Mouse (Mus musculus) 3T3-L1 (cell line): ENCODE data around the gene Amer2.
"Not testable (repeated sequence)": the region's sequence is repeated elsewhere in the genome, so short reads cannot be mapped to it uniquely, and the experiment has no call there.

ENCODE experiments used
- DNase-seq: peaks from one replicate; pipeline ENCODE4 v3.0.0-alpha.2; 2015; ENCODE audit warnings: low read depth, low spot score

Gene Amer2

DNA sequence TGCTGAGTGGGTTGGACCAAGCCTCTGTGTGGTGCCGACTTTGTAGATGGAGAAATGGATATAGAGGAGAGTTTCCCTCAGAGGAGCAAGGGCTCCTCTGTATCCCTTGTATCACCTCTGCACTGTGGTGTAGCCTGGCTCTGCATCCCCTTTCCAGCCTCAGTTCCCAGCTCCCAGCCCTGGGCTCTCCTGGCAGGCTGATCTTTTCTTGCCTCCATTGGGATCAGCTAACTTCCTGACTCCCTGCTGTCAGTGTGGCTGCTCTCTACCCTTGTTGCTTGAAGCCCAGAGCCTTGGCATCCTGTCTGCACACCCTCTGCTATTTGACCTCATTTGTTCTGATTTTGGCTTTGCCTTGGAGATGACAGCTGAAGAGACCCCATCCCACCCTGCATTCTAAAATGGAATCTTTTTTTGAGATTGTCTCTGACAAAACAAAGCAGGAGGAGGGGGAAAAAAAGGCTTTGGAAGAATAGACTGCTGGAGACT lies at the start of gene Amer2:
TSS of gene Amer2 (plus strand) at position 439 of the 489 bp plus-strand sequence.
- DNase-seq: no peak

GRCm38 (mm10) chr14:60340001-60340400 lies 33.1 kb upstream of the Amer2 start:
- DNase-seq: not testable (repeated sequence)

GRCm38 (mm10) chr14:60340570-60340969 lies 32.5 kb upstream of the Amer2 start:
- DNase-seq: no peak

GRCm38 (mm10) chr14:60345326-60345876 lies 27.7 kb upstream of the Amer2 start:
- no peak for DNase-seq

- DNase-seq: no peak
Measured at GRCm38 (mm10) chr14:60358347-60358746, 14.7 kb upstream of the Amer2 start.

DNA sequence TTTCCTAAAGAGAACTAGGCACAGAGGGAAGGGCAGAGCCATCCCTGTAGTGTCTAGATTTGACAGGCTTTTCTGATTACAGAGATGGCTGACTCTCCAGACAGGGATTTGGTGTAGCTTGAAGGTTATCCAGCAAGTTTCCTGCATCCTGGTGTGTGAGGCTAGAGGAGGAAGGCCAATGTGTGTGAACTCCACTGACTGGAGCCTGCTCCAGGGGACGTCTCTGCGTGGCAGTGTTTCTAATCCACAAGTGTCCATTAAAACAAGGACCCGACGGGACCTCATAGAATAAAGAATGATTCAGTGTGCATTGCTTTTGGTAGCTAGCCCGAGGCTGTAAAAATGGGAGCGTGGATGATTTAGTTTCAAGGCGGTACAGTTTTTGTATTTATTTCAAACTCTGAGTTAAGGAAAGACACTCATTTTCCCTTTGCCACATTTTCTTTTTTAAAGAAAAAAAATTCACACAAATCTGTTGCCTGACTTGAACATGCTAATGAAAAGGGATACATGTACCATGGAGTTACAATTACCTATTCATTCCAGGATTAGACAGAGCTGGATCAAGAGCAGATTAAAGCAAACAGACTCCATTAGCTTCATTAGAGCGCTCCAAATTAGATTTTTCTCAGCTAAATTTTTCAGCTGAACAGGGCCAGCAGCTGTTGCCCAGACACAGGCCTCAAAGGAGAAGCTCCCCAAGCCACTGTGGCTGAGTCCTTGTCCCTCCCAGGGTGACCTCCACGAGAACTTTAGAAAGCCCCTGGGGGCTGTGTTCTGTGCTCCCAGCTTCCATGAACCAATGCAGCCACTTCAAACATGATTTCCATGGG lies 11.5 kb upstream of the Amer2 start:
- DNase-seq: no peak

DNA sequence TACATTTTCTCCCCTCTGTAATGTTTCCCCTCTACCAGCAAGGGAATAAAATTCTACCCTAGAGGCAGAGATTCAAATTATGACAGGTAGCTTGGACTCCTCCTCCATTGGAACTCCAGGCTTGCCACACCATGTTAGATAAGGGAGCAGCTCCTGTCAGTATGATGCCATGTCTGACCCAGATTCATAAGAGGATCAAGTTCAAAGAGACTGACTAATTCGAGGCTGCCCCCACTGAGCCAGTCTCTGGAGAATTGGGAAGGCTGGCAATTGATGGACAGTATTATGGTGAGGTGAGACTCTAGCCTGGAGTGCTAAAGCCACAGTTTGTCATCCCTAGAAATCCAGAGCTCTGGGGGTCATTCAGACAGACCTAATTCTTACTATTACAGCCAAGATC lies 6.3 kb upstream of the Amer2 start:
- DNase-seq: no peak

- DNase-seq: no peak
Measured at GRCm38 (mm10) chr14:60368769-60369666, 4.0 kb upstream of the Amer2 start.

DNA sequence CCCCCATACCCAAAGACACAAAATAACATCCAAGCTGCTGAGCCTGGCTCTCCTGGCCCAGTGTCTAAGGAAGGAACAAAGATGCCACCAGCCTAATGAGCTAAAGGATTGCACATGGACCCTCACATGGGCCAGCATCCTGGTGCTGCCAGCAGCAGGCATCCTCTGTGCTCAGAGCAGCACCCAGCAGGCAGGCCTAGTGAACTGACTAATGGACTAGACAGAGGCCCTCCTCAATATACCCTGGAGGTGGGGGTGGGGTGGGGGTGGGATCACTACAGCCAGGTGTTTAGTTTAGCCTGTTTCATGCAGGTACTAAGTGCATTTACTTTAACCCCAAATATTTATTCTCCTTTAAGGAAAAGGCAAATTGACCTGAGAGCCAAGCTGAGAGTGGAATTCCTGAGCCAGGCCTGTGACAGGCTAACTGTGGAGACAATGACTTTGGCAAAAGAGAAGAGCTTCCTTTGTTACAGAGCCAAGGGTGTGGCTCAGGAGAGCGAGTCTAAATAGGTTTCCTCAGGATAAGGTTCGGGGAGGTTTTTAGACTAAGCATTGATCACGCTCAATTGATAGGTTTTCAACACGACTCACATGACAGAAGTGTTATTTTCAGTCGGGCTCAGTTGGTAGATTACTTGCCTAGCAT lies 3.3 kb upstream of the Amer2 start:
- DNase-seq: no peak

DNA sequence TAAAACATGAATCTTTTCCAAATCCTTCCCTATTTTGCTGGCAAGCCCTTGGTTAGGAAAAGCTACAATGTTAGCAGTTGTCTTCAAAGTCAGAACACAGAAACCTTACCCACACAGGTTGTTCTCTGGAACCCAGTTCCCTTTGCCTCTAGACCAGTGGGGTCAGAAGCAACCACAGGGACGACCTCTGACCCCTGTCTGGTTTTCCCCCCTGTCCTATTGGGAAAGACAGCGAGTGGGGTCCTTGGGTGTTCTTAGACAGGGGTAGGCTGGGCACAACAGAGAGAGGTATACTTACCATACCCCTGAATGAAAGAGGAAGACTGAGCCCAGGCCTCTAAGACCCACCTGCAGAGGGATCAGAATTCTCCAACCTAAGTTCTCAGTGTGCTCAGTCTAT lies 4.0 kb downstream of the Amer2 start:
- no peak for DNase-seq

- no peak for DNase-seq
Measured at GRCm38 (mm10) chr14:60377546-60377945, 4.5 kb downstream of the Amer2 start.

DNA sequence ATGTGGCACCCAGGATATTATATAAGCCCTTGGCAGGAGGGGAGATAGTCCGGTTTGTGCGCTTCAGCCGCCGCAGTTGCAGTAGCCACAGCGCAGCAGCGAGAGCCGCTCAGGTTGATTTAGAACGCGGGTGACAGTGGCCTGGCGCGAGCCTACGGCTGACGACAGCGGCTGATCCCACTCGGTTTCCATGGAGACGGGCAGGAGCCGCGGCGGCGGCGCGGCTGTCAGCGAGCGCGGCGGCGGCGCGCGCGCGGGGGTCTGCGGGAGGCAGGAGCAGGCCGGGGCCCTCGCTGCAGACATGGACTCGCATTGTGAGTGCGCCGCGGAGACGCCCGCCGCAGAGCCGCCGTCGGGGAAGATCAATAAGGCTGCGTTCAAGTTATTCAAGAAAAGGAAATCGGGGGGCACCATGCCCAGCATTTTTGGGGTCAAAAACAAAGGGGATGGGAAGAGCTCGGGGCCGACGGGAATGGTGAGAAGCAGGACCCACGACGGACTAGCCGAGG lies 5.1 kb downstream of the Amer2 start:
- DNase-seq: no peak

DNA sequence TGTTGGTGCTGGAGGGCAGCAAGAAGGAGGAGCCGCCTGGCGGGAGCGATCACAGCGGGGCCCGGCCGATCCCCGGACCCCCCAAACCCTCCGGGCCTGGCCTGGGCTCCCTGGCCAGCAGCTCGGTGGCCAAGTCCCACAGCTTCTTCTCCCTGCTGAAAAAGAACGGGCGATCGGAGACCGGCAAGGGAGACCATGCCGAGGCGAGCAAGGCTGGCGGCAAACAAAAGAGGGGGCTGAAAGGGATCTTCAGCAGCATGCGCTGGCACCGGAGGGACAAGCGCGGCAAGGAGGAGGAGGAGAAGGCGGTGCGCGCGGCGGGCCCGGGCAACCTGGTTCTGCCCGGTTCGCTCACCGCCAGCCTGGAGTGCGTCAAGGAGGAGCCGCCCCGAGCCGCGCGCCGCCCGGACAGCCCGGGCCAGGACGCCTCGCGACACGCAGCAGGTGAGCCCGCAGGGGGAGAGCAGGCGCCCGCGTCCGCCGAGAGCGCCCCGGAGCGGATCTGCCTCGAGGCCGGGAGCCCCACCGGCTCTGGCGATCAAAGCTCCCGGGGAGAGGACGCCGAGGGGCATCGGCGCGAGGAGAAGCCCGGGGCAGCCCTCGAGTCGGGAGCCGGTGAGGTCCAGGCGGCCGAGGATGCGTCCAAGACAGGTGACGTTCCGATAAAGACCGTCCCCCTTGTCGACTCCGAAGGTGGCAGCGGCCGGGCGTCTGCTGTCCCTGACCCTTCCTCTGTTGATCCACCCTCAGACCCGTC lies 5.7 kb downstream of the Amer2 start:
- no peak for DNase-seq

DNA sequence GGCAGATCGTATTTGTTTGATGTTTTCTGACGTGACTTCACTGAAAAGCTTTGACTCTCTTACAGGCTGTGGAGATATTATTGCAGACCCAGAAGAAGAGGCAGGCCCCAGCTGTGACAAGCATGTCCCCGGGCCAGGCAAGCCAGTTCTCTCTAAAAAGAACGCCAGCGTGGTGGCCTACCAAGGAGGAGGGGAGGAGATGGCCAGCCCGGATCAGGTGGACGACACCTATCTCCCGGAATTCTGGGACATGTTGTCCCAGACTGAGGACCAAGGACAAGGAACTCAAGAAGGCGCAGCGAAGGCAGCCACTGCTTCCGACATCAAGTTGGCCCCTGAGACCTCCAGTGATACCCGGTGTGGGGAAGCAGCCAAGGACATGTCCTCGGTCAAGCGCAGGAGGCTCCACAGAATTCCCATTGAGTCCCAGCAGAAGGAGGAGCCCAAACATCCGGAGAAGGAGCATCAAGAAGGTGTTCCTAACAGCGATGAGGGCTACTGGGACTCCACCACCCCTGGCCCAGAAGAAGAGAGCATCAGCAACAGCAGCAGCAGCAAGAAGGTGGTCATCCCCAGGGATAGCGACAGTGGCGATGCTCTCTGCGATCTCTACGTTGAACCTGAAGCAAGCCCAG lies 6.4 kb downstream of the Amer2 start:
- no peak for DNase-seq

DNA sequence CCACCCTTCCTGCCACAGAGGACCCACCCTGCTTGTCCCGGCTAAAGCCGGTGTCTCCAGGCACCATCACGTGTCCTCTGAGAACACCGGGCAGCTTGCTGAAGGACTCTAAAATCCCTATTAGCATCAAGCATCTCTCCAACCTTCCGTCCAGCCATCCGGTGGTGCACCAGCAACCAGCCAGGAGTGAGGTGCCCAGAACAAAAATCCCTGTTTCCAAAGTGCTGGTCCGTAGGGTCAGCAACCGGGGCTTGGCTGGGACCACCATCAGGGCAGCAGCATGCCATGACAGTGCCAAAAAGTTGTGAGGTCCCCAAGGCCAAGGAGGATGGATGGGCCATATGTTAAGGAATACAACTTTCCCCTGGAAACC lies 6.9 kb downstream of the Amer2 start:
- DNase-seq: no peak

DNA sequence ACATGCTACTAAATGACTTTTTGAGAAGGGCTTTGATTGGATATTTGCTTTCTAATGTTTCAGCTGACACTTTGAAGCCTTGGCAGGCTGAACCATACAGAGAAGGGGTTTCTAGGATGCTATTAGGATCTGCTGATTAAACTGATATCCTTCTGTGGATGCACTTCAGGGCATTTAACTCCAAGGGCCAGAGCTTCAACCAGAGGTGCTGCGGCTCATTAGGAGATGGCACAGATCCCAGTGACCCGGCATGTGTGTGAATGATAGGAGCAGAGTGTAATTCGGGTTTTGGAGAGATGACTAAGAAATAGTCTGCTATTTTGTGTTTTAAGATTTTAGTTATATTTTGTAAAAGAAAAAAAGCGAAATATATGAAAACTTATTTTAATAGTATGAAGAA lies 8.6 kb downstream of the Amer2 start:
- no peak for DNase-seq

GRCm38 (mm10) chr14:60383816-60384215 lies 10.8 kb downstream of the Amer2 start:
- no peak for DNase-seq

- no peak for DNase-seq
Measured at GRCm38 (mm10) chr14:60384269-60384668, 11.2 kb downstream of the Amer2 start.

GRCm38 (mm10) chr14:60385079-60385643 lies 12.1 kb downstream of the Amer2 start:
- DNase-seq: no peak
